16 mouse cellular contexts compared by ENCODE assay signal in the genomic region with DNA sequence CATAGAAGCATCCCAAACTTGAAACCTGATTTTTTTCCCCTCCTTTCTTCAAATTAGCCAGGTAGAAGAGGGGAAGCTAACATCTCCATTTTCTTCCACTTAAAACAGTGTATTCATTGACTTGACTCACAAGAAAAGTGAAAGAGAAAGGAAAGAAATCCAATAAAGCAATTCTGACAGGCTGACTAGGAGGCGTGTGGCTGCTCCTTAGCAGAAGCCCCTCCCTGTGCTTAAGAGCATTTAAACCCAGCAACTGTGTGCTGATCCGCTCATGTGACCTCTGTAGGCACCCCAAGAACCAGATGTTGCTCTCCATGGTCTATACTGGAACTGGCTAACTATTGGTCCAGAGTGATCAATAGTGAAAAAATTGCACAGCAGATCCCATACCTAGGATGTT.
"Had no signal": no experiment of that assay in that cellular context is flagged by ENCODE, and none has a peak within 500 bp of the region (broad histone marks: within the 10 kb centered on the region; RNA-seq: fewer than 3 reads in every experiment).

No protein-coding gene starts in this region.

- H3K36me3 ChIP-seq: limb, embryonic 12.5 days; liver, embryonic 13.5 days; midbrain, embryonic 10.5 days; neural tube, embryonic 13.5 days had no signal

- H3K9ac ChIP-seq: limb, embryonic 12.5 days; liver, embryonic 13.5 days; liver, postnatal 0 days; neural tube, embryonic 13.5 days had no signal

- DNase-seq: kidney, postnatal 4 days; liver; liver, embryonic 13.5 days; liver, postnatal 0 days; lung, postnatal 36 days; midbrain, embryonic 14.5 days; retina, postnatal 1 day; right cerebral cortex, postnatal 4 days; spleen, adult 18-20 months; thymus, adult 18-20 months; thymus, postnatal 14 days had no signal

- H3K27ac ChIP-seq: layer of hippocampus, adult 2 months; limb, embryonic 12.5 days; liver, embryonic 13.5 days; midbrain, embryonic 10.5 days; neural tube, embryonic 13.5 days had no signal

- H3K27me3 ChIP-seq: limb, embryonic 12.5 days; liver, embryonic 13.5 days; neural tube, embryonic 13.5 days had no signal

- H3K4me2 ChIP-seq: limb, embryonic 12.5 days; liver, embryonic 13.5 days; neural tube, embryonic 13.5 days had no signal

- H3K4me1 ChIP-seq: liver, embryonic 13.5 days; midbrain, embryonic 10.5 days; neural tube, embryonic 13.5 days had no signal

- H3K9me3 ChIP-seq: limb, embryonic 12.5 days; liver, embryonic 13.5 days; midbrain, embryonic 10.5 days; neural tube, embryonic 13.5 days had no signal

- ATAC-seq: intestine, postnatal 0 days; liver, postnatal 0 days had no signal

- H3K4me3 ChIP-seq: layer of hippocampus, adult 2 months; limb, embryonic 12.5 days; liver, embryonic 13.5 days; midbrain, embryonic 10.5 days; neural tube, embryonic 13.5 days had no signal
